Mouse (Mus musculus) G1E (cell line): ENCODE measurements around the gene Pde10a. TPM values are rescaled to one million over a fixed set of nuclear protein-coding genes. Genes with fewer than 3 reads are reported as not detected.

Experiments used
- ATAC-seq: 2 replicates; pipeline ENCODE4 v1.8.0; 2016; ENCODE audit warnings: mild to moderate bottlenecking; ENCODE audit not compliant: insufficient number of reproducible peaks, poor library complexity, low FRiP score, severe bottlenecking; ENCODE audit errors: extremely low read depth
- DNase-seq: peaks from one replicate; pipeline ENCODE4 v3.0.0; 2012; ENCODE audit warnings: low spot score
- H3K27me3 ChIP-seq: 2 replicates; pipeline ENCODE4 v1.6.1; 2012; ENCODE audit warnings: mild to moderate bottlenecking, low read length, inconsistent platforms; ENCODE audit not compliant: insufficient read depth
- H3K36me3 ChIP-seq: replicated peaks from 2 replicates; pipeline ENCODE3; 2012; ENCODE audit warnings: mild to moderate bottlenecking, inconsistent platforms
- H3K4me1 ChIP-seq: 2 replicates; pipeline ENCODE4 v1.6.1; 2012; ENCODE audit warnings: low read depth, low read length, inconsistent platforms, mixed read lengths; ENCODE audit not compliant: insufficient read depth
- H3K4me3 ChIP-seq: 2 replicates; pipeline ENCODE4 v1.5.1; 2012; ENCODE audit warnings: low read depth, mild to moderate bottlenecking, inconsistent platforms, low read length, moderate library complexity, mixed read lengths
- H3K9me3 ChIP-seq: replicated peaks from 2 replicates; pipeline ENCODE4 v1.6.1; 2012; ENCODE audit warnings: inconsistent platforms
- CTCF ChIP-seq: IDR thresholded peaks from 2 replicates; pipeline ENCODE4 v1.5.1; 2012; ENCODE audit warnings: low read depth, low read length, inconsistent platforms, mixed read lengths
- GATA1 ChIP-seq: IDR thresholded peaks from 2 replicates; pipeline ENCODE4 v1.6.1; 2012; ENCODE audit warnings: borderline replicate concordance, low read length, inconsistent platforms, mixed read lengths
- GATA2 ChIP-seq: IDR thresholded peaks from 2 replicates; pipeline ENCODE4 v1.6.1; 2012; ENCODE audit warnings: low read depth, low read length, inconsistent platforms, borderline replicate concordance
- POLR2AphosphoS5 ChIP-seq: IDR thresholded peaks from 2 replicates; pipeline ENCODE4 v1.6.1; 2012; ENCODE audit warnings: low read depth, low read length, inconsistent platforms; ENCODE audit not compliant: insufficient replicate concordance
- TAL1 ChIP-seq: conservative IDR thresholded peaks from 2 replicates; pipeline ENCODE4 v1.6.1; 2012; ENCODE audit warnings: low read depth, low read length, inconsistent platforms, mixed read lengths
- polyA plus RNA-seq: library from polyadenylated mRNA; stranded (reverse); fragments of >175 nt; gene quantifications from 2 replicates; pipeline ENCODE4 v1.2.3, GENCODE M21; 2012
- total RNA-seq, 2 experiments: library from RNA; stranded (forward) in 1 of 2; stranded (reverse) in 1 of 2; fragments of 200-1000 nt in 1 of 2; fragments of >200 nt in 1 of 2; fragmentation: Nextera tagmentation in 1 of 2; gene quantifications; 2 replicates each; pipeline ENCODE4 v1.2.3; 2014 to 2017

Pde10a gene
- total and polyA plus RNA-seq, 3 experiments, result 0.27 to 0.83 TPM; not detected in 1

GRCm38 (mm10) chr17:8892193-8892985, 367.2 kb downstream of the Pde10a start:
- no peak for TF ChIP-seq POLR2AphosphoS5
- TF ChIP-seq GATA1, result no peak
- no peak for TF ChIP-seq GATA2
- no peak for TF ChIP-seq TAL1
- no peak for TF ChIP-seq CTCF
- DNase-seq, result no peak
- H3K4me3 ChIP-seq, result no peak overlapping the region
- H3K36me3 ChIP-seq, result no peaks in the 10 kb centered on the region
- H3K4me1 ChIP-seq, result no peaks in the 10 kb centered on the region
- no peak for ATAC-seq
- peaks cover 21% of the 10 kb centered on the region for H3K9me3 ChIP-seq
- peaks cover 8% of the 10 kb centered on the region for H3K27me3 ChIP-seq

GRCm38 (mm10) chr17:8895991-8896390, 370.8 kb downstream of the Pde10a start:
- H3K36me3 ChIP-seq, result no peaks in the 10 kb centered on the region
- H3K4me1 ChIP-seq, result no peaks in the 10 kb centered on the region

GRCm38 (mm10) chr17:8897749-8898148, 372.6 kb downstream of the Pde10a start:
- Histone ChIP-seq H3K27me3 (peaks cover 4% of the 10 kb centered on the region; the same call in 1 of the 2 replicates), H3K4me3 (no peak overlapping the region), H3K36me3 (no peaks in the 10 kb centered on the region), H3K4me1 (no peaks in the 10 kb centered on the region), H3K9me3 (peaks cover 23% of the 10 kb centered on the region)
- no peak for TF ChIP-seq GATA1
- TF ChIP-seq CTCF, result no peak
- TF ChIP-seq GATA2, result no peak
- TF ChIP-seq POLR2AphosphoS5, result no peak
- no peak for TF ChIP-seq TAL1
- DNase-seq (no peak), ATAC-seq (no peak)

More at GRCm38 (mm10) chr17:8895991-8896390, 370.8 kb downstream of the Pde10a start:
- DNase-seq (no peak), ATAC-seq (no peak)
- Histone ChIP-seq H3K9me3 (peaks cover 27% of the 10 kb centered on the region), H3K27me3 (peaks cover 4% of the 10 kb centered on the region; the same call in 1 of the 2 replicates), H3K4me3 (no peak overlapping the region)
- TF ChIP-seq CTCF (no peak), GATA2 (no peak), TAL1 (no peak), GATA1 (no peak), POLR2AphosphoS5 (no peak)

- H3K9me3 ChIP-seq, result peaks cover 23% of the 10 kb centered on the region
- no peaks in the 10 kb centered on the region for H3K4me1 ChIP-seq
- H3K36me3 ChIP-seq, result no peaks in the 10 kb centered on the region
- peaks cover 3% of the 10 kb centered on the region; the same call in 1 of the 2 replicates for H3K27me3 ChIP-seq
- TF ChIP-seq GATA1, result no peak
- TF ChIP-seq POLR2AphosphoS5, result no peak
- TF ChIP-seq TAL1, result no peak
- TF ChIP-seq CTCF, result no peak
- no peak for TF ChIP-seq GATA2
- H3K4me3 ChIP-seq, result no peak overlapping the region
- no peak for DNase-seq
- no peak for ATAC-seq
These were observed 373.0 kb downstream of the Pde10a start for GRCm38 (mm10) chr17:8898221-8898620.

GRCm38 (mm10) chr17:8899212-8899611, 374.0 kb downstream of the Pde10a start:
- no peak overlapping the region for H3K4me3 ChIP-seq
- H3K36me3 ChIP-seq, result no peaks in the 10 kb centered on the region
- no peaks in the 10 kb centered on the region for H3K4me1 ChIP-seq
- ATAC-seq (no peak), DNase-seq (no peak)
- H3K9me3 ChIP-seq, result peaks cover 18% of the 10 kb centered on the region
- TF ChIP-seq GATA1 (no peak), POLR2AphosphoS5 (no peak), CTCF (no peak), GATA2 (no peak), TAL1 (no peak)
- no peaks in the 10 kb centered on the region; the same call in 1 of the 2 replicates for H3K27me3 ChIP-seq

GRCm38 (mm10) chr17:8903555-8904283, 378.5 kb downstream of the Pde10a start:
- no peak for ATAC-seq
- no peaks in the 10 kb centered on the region for H3K36me3 ChIP-seq
- no peaks in the 10 kb centered on the region for H3K27me3 ChIP-seq
- H3K4me3 ChIP-seq, result no peak overlapping the region
- H3K9me3 ChIP-seq, result peaks cover 5% of the 10 kb centered on the region; the same call in 1 of the 2 replicates
- DNase-seq, result no peak
- TF ChIP-seq GATA2, result no peak
- TF ChIP-seq GATA1, result no peak
- TF ChIP-seq TAL1, result no peak
- no peak for TF ChIP-seq CTCF
- no peak for TF ChIP-seq POLR2AphosphoS5
- H3K4me1 ChIP-seq, result no peaks in the 10 kb centered on the region
